Mouse (Mus musculus) lung, postnatal 0 days (tissue): ENCODE measurements around the gene Tmem88b. TPM values are rescaled to one million over a fixed set of nuclear protein-coding genes. Genes with fewer than 3 reads are reported as not detected.
"Not testable (repeated sequence)": the region's sequence is repeated elsewhere in the genome, so short reads cannot be mapped to it uniquely, and the experiment has no call there.

ENCODE experiments used
- ATAC-seq: fragments of 200-750 bp; cut with Nextera tagmentation; 2 replicates; pipeline ENCODE4 v1.8.0; 2017; ENCODE audit warnings: moderate library complexity
- DNase-seq: peaks from one replicate; pipeline ENCODE4 v3.0.0-alpha.2; 2016; ENCODE audit warnings: low spot score
- H3K27ac ChIP-seq: fragments of 300-500 bp; sonication (generic); 2 replicates; pipeline ENCODE4 v1.5.1; 2014; ENCODE audit warnings: antibody characterized with exemption, mild to moderate bottlenecking, low read length, mixed read lengths
- H3K27me3 ChIP-seq: fragments of 300-500 bp; sonication (generic); replicated peaks from 2 replicates; pipeline ENCODE4 v1.6.1; 2014; ENCODE audit warnings: low read length, mixed read lengths; ENCODE audit not compliant: insufficient read depth
- H3K36me3 ChIP-seq: fragments of 300-500 bp; sonication (generic); 2 replicates; pipeline ENCODE4 v1.6.1; 2014; ENCODE audit warnings: low read length, mixed read lengths; ENCODE audit not compliant: insufficient read depth
- H3K4me1 ChIP-seq: fragments of 300-500 bp; sonication (generic); 2 replicates; pipeline ENCODE4 v1.6.1; 2014; ENCODE audit warnings: antibody characterized with exemption, low read depth, low read length, mixed read lengths; ENCODE audit not compliant: insufficient read depth
- H3K4me2 ChIP-seq: fragments of 300-500 bp; sonication (generic); replicated peaks from 2 replicates; pipeline ENCODE4 v1.6.1; 2014; ENCODE audit warnings: low read depth, mild to moderate bottlenecking, low read length, moderate library complexity, mixed read lengths
- H3K4me3 ChIP-seq: fragments of 300-500 bp; sonication (generic); 2 replicates; pipeline ENCODE4 v1.5.1; 2014; ENCODE audit warnings: low read depth, low read length
- H3K9ac ChIP-seq: fragments of 300-500 bp; sonication (generic); replicated peaks from 2 replicates; pipeline ENCODE4 v1.6.1; 2014; ENCODE audit warnings: low read depth, mild to moderate bottlenecking
- H3K9me3 ChIP-seq: fragments of 300-500 bp; sonication (generic); 2 replicates; pipeline ENCODE4 v1.6.1; 2016; ENCODE audit warnings: low read length, mixed read lengths
- CTCF ChIP-seq: IDR thresholded peaks from 2 replicates; pipeline ENCODE4 v1.5.1; 2016; ENCODE audit warnings: antibody characterized with exemption, mild to moderate bottlenecking
- EP300 ChIP-seq: IDR thresholded peaks from 2 replicates; pipeline ENCODE4 v1.6.1; 2016; ENCODE audit warnings: antibody characterized with exemption, mild to moderate bottlenecking, control low read depth
- WGBS: fragments of 180-500 bp; shearing (Covaris S2); extraction: QIAGEN DNeasy Blood & Tissue Kit; methylation state at CpG from one replicate; pipeline ENCODE4 v1.1.7; 2014; 5-methylcytosine and 5-hydroxymethylcytosine counted together
- polyA plus RNA-seq: library from polyadenylated mRNA; unstranded; fragments of >200 nt; fragmentation: Nextera tagmentation; extraction: Ambion mirVana; gene quantifications from 2 replicates; pipeline ENCODE4 v1.2.1, GENCODE M21; 2015

Tmem88b gene
- polyA plus RNA-seq, 1 experiment from 2014 or later, result 0.13 TPM

DNA sequence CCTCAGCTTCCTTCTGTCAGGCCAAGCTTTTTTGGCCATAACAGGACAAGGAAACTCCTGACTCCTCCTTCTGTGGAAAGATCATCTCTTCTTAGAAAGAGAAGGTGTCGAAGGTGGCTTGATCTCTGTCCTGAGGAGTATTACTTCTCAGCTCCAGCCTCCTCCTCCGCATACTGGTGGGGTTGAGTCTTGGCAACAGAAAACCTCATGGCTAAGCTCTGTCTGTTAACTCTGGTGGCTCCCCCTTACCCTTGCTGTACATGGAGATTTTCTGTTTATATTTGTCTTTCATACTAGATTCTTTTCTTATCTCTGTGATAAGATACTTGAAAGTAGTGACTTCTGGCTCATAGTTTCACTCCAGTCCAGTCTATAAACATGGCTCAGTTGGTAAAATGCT, 8.1 kb upstream of the Tmem88b start:
- WGBS, result 26% methylated on average over 2 of the region's 2 CpGs

DNA sequence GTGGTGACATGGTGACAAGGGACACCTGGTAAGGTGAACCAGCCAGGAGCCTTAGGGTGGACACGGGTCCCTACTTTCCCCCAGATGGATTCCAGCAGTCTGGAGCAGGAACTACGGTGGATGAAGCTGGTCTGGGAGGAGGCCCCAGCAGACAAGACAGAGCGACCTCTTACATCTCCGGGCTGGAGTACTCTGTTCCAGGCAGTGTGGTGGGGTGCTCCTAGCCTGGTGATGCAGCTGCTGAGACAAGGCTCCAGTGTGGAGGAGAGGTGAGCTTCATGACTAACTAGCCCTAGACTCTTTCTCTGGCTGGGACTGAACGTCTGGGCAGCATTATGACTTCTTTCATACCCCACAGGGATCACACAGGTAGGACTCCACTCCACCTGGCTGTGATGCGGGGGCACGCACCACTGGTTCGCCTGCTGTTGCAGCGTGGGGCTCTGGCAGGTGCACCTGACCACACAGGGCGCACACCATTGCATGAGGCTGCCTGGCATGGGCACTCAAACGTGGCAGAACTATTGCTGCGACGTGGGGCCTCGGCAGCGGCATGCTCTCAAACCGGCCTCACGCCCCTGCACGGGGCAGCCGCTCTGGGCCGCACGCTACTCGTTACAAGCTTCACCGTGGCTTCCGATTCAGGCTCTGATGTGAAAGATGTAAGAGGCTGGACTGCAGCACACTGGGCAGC, 5.7 kb upstream of the Tmem88b start:
- Histone ChIP-seq H3K4me3 (no peak overlapping the region), H3K9ac (no peak overlapping the region), H3K4me1 (no peaks in the 10 kb centered on the region), H3K27ac (no peak overlapping the region), H3K4me2 (no peak overlapping the region), H3K27me3 (no peaks in the 10 kb centered on the region), H3K36me3 (no peaks in the 10 kb centered on the region), H3K9me3 (no peaks in the 10 kb centered on the region)
- TF ChIP-seq CTCF, result no peak
- no peak for TF ChIP-seq EP300
- WGBS, result 72% methylated on average over 24 of the region's 24 CpGs
- DNase-seq (no peak), ATAC-seq (no peak)

More for the DNA sequence above, 8.1 kb upstream of the Tmem88b start:
- Histone ChIP-seq H3K4me2 (no peak overlapping the region), H3K27me3 (no peaks in the 10 kb centered on the region), H3K4me1 (no peaks in the 10 kb centered on the region), H3K27ac (no peak overlapping the region), H3K9me3 (no peaks in the 10 kb centered on the region), H3K36me3 (no peaks in the 10 kb centered on the region), H3K9ac (no peak overlapping the region), H3K4me3 (no peak overlapping the region)
- ATAC-seq, result no peak
- TF ChIP-seq CTCF, result no peak
- no peak for TF ChIP-seq EP300
- DNase-seq, result no peak

DNA sequence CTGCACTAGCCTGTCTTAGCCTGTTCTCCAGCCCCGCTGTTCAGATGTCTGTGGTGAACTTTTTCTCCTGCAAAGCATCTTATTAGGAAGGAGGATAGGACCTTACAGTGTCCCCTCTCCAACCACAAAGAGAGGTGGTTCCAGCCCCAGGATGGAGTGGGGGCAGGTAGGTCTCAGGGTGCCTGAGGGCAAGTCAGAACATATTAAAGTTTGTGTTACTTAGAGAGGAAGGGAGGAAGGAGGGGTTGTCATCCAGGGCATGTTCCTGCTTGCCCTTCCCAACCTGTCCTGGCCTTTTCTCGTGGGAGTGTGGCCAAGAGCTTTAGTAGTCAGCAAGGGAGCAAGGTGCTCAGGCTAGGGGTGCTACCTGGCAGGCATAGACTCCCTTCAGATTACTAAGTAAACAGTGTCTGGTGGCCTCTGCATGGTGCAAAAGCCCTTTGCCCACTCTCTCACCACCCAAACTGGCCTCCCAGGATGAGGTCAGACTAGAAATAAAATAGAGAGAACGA, 5.0 kb upstream of the Tmem88b start:
- Histone ChIP-seq H3K27ac (no peak overlapping the region), H3K27me3 (no peaks in the 10 kb centered on the region), H3K36me3 (no peaks in the 10 kb centered on the region), H3K4me1 (no peaks in the 10 kb centered on the region), H3K9me3 (no peaks in the 10 kb centered on the region), H3K9ac (no peak overlapping the region), H3K4me3 (no peak overlapping the region), H3K4me2 (no peak overlapping the region)
- ATAC-seq (peak; percentile 54), DNase-seq (no peak)
- no peak for TF ChIP-seq CTCF
- TF ChIP-seq EP300, result no peak
- WGBS, result 51% methylated on average over 3 of the region's 3 CpGs

DNA sequence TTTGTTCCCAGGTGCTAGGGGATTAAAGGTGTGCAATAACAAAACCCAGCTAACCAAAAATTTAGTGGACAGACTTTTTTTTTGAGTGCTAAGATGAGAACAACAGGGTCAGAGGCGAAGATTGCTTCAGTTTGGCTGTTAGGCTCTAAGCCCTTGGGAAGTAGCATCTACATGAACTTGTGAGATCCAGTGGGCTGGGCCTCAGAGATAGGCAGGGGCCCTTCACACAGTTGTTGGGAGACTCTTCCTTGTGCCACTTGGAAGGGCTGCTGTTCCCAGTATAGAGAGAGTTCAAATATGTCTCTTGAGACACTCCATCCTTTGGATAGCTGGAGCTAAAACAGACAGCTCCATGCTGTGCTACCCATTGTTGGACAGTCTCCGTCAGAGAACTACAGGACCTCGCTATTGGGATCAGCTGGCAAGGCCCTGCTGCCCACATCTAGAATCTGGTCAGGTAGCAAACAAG, 4.4 kb upstream of the Tmem88b start, which contains the start of gene Ankrd65:
Gene Ankrd65 (plus strand): TSS at position 419 of the 469 bp plus-strand sequence.
- ATAC-seq (no peak), DNase-seq (no peak)
- 75% methylated on average over 3 of the region's 3 CpGs for WGBS
- Histone ChIP-seq H3K9me3 (no peaks in the 10 kb centered on the region), H3K4me1 (no peaks in the 10 kb centered on the region), H3K9ac (no peak within 1 kb of the TSS), H3K4me3 (no peak within 1 kb of the TSS), H3K4me2 (no peak within 1 kb of the TSS), H3K27me3 (no peaks in the 10 kb centered on the region), H3K36me3 (no peaks in the 10 kb centered on the region), H3K27ac (no peak within 1 kb of the TSS)
- no peak for TF ChIP-seq CTCF

DNA sequence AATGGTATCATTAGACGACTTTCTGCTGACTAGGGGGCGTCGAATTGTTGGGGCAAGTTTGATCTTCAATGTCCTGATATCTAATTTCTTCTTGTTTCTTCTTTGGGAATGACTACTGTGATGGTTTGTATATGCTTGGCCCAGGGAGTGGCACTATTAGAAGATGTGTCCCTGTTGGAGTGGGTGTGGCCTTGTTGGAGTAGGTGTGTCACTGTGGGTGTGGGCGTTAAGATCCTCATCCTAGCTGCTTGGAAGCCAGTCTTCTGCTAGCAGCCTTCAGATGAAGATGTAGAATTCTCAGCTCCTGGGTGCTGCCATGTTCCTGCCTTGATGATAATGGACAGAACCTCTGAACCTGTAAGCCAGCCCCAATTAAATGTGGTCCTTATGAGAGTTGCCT, 3.2 kb upstream of the Tmem88b start:
- H3K36me3 ChIP-seq, H3K4me2 ChIP-seq, H3K27me3 ChIP-seq, H3K4me1 ChIP-seq, H3K9me3 ChIP-seq, H3K4me3 ChIP-seq, H3K27ac ChIP-seq, DNase-seq, ATAC-seq, H3K9ac ChIP-seq: not testable (repeated sequence)
- 77% methylated on average over 4 of the region's 4 CpGs for WGBS

DNA sequence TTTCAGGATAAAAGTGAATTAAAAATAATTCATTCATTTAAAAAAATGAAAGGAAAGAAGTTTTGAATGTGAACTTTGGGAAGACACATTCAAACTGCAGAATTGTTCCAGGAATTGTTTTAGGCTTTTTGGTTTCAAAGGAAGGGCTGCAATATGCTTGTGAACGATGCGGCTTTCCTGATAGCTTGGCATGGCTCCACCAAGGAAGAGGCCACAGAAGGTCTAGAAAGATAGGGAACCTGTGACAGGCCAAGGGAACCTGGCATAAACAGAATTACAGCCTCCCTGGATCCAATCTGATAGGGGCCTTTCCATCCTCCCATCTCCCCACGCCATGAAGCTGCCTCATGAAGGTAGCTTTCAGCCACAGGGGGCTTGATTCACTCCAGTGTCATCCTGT, 2.6 kb upstream of the Tmem88b start:
- Histone ChIP-seq H3K4me3 (no peak overlapping the region), H3K9ac (no peak overlapping the region), H3K9me3 (no peaks in the 10 kb centered on the region), H3K4me2 (no peak overlapping the region), H3K27ac (no peak overlapping the region), H3K4me1 (no peaks in the 10 kb centered on the region), H3K27me3 (no peaks in the 10 kb centered on the region), H3K36me3 (no peaks in the 10 kb centered on the region)
- TF ChIP-seq CTCF, result no peak
- TF ChIP-seq EP300, result no peak
- DNase-seq, result no peak
- 57% methylated on average over 3 of the region's 3 CpGs for WGBS
- ATAC-seq, result no peak
